Mouse (Mus musculus) CH12.LX (cell line): ENCODE measurements around the gene Spen. TPM values are rescaled to one million over a fixed set of nuclear protein-coding genes. Genes with fewer than 3 reads are reported as not detected.

ENCODE experiments used
- DNase-seq: peaks from one replicate; pipeline ENCODE4 v3.0.0-alpha.2; 2013; ENCODE audit errors: extremely low read depth
- H3K27ac ChIP-seq: 2 replicates; pipeline ENCODE4 v1.5.1; 2012; ENCODE audit warnings: low read depth, mild to moderate bottlenecking, control low read depth, moderate library complexity; ENCODE audit not compliant: insufficient read depth
- H3K27me3 ChIP-seq: replicated peaks from 2 replicates; pipeline ENCODE3; 2012; ENCODE audit warnings: inconsistent platforms
- H3K36me3 ChIP-seq, 2 experiments: replicated peaks in 1 of 2; 2 replicates each; pipeline versions ENCODE3 to v1.6.1; 2012; ENCODE audit warnings: inconsistent platforms in 1 of 2, low read length in 1 of 2, mild to moderate bottlenecking in 1 of 2, mixed read lengths in 1 of 2, moderate library complexity in 1 of 2; ENCODE audit not compliant: control insufficient read depth in 1 of 2, insufficient read depth in 1 of 2
- H3K4me1 ChIP-seq, 2 experiments: 2 replicates each; pipeline ENCODE4 v1.6.1; 2012; ENCODE audit warnings: inconsistent platforms in 1 of 2, moderate library complexity in 1 of 2; ENCODE audit not compliant: insufficient read depth in 2 of 2, control insufficient read depth in 1 of 2
- H3K4me2 ChIP-seq: 2 replicates; pipeline ENCODE4 v1.6.1; 2012; ENCODE audit warnings: low read depth, mild to moderate bottlenecking, control low read depth; ENCODE audit not compliant: poor library complexity, insufficient read depth, severe bottlenecking
- H3K4me3 ChIP-seq, 3 experiments: fragments of 150-350 bp in 1 of 3; sonication (generic) in 1 of 3; replicated peaks in 1 of 3; 2 replicates each; pipeline versions ENCODE3 to v1.5.1; 2011 to 2012; ENCODE audit warnings: low read depth in 2 of 3, low read length in 2 of 3, mild to moderate bottlenecking in 2 of 3, moderate library complexity in 2 of 3, control low read depth in 1 of 3, improper control_type of control experiment in 1 of 3, inconsistent platforms in 1 of 3, mixed read lengths in 1 of 3; ENCODE audit not compliant: poor library complexity in 1 of 3
- H3K79me2 ChIP-seq: replicated peaks from 2 replicates; pipeline ENCODE4 v1.6.1; 2012; ENCODE audit warnings: mild to moderate bottlenecking, moderate library complexity; ENCODE audit not compliant: control insufficient read depth, poor library complexity, insufficient read depth, severe bottlenecking; ENCODE audit errors: extremely low read depth
- H3K9ac ChIP-seq: 2 replicates; pipeline ENCODE4 v1.6.1; 2012; ENCODE audit warnings: low read depth, mild to moderate bottlenecking, control low read depth, moderate library complexity; ENCODE audit not compliant: insufficient read depth
- H3K9me3 ChIP-seq: replicated peaks from 2 replicates; pipeline ENCODE3; 2012; ENCODE audit warnings: low read length, inconsistent platforms, mixed read lengths
- BHLHE40 ChIP-seq: IDR thresholded peaks from 2 replicates; pipeline ENCODE4 v1.6.1; 2011; ENCODE audit warnings: mild to moderate bottlenecking, low read depth, low read length, improper control_type of control experiment
- CHD1 ChIP-seq: IDR thresholded peaks from 2 replicates; pipeline ENCODE4 v1.6.1; 2012; ENCODE audit warnings: low read depth, low read length, improper control_type of control experiment, inconsistent platforms
- CHD2 ChIP-seq: IDR thresholded peaks from 2 replicates; pipeline ENCODE4 v1.6.1; 2011; ENCODE audit warnings: low read length, improper control_type of control experiment
- CTCF ChIP-seq, 2 experiments: IDR thresholded peaks in 1 of 2; conservative IDR thresholded peaks in 1 of 2; 2 replicates each; pipeline ENCODE4 v1.5.1; 2011 to 2012; ENCODE audit warnings: low read depth in 2 of 2, low read length in 2 of 2, improper control_type of control experiment in 1 of 2, inconsistent platforms in 1 of 2, mild to moderate bottlenecking in 1 of 2, moderate library complexity in 1 of 2
- E2F4 ChIP-seq: IDR thresholded peaks from 2 replicates; pipeline ENCODE4 v1.6.1; 2011; ENCODE audit warnings: low read depth, low read length, improper control_type of control experiment; ENCODE audit not compliant: insufficient replicate concordance
- ELF1 ChIP-seq: IDR thresholded peaks from 2 replicates; pipeline ENCODE4 v1.6.1; 2014; ENCODE audit warnings: low read depth, mild to moderate bottlenecking, inconsistent platforms, low read length, improper control_type of control experiment
- EP300 ChIP-seq: IDR thresholded peaks from 2 replicates; pipeline ENCODE4 v1.6.1; 2011; ENCODE audit warnings: low read length, improper control_type of control experiment
- ETS1 ChIP-seq: conservative IDR thresholded peaks from 2 replicates; pipeline ENCODE4 v1.6.1; 2012; ENCODE audit warnings: low read depth, mild to moderate bottlenecking, inconsistent platforms, low read length, improper control_type of control experiment, moderate library complexity
- GABPA ChIP-seq: IDR thresholded peaks from 2 replicates; pipeline ENCODE4 v1.6.1; 2012; ENCODE audit warnings: low read depth, low read length, improper control_type of control experiment, inconsistent platforms; ENCODE audit not compliant: insufficient replicate concordance
- HCFC1 ChIP-seq: IDR thresholded peaks from 2 replicates; pipeline ENCODE4 v1.6.1; 2012; ENCODE audit warnings: low read depth, mild to moderate bottlenecking, inconsistent platforms, low read length, improper control_type of control experiment
- IRF4 ChIP-seq: IDR thresholded peaks from 2 replicates; pipeline ENCODE4 v1.6.1; 2014; ENCODE audit warnings: low read depth, mild to moderate bottlenecking, inconsistent platforms, low read length, improper control_type of control experiment
- JUN ChIP-seq: IDR thresholded peaks from 2 replicates; pipeline ENCODE4 v1.6.1; 2011; ENCODE audit warnings: low read depth, mild to moderate bottlenecking, low read length, improper control_type of control experiment, moderate library complexity; ENCODE audit not compliant: insufficient read depth
- JUND ChIP-seq: conservative IDR thresholded peaks from 2 replicates; pipeline ENCODE4 v1.6.1; 2011; ENCODE audit warnings: low read depth, low read length, improper control_type of control experiment
- KAT2A ChIP-seq: IDR thresholded peaks from 2 replicates; pipeline ENCODE4 v1.6.1; 2012; ENCODE audit warnings: low read length, improper control_type of control experiment, inconsistent platforms; ENCODE audit not compliant: insufficient replicate concordance
- MAFK ChIP-seq: IDR thresholded peaks from 2 replicates; pipeline ENCODE4 v1.6.1; 2011; ENCODE audit warnings: low read length, improper control_type of control experiment; ENCODE audit not compliant: insufficient replicate concordance
- MAX ChIP-seq: IDR thresholded peaks from 2 replicates; pipeline ENCODE4 v1.6.1; 2011; ENCODE audit warnings: low read length, improper control_type of control experiment
- MAZ ChIP-seq: IDR thresholded peaks from 2 replicates; pipeline ENCODE4 v1.6.1; 2012; ENCODE audit warnings: low read depth, mild to moderate bottlenecking, inconsistent platforms, low read length, improper control_type of control experiment, moderate library complexity
- MEF2A ChIP-seq: IDR thresholded peaks from 2 replicates; pipeline ENCODE4 v1.6.1; 2014; ENCODE audit warnings: low read depth, mild to moderate bottlenecking, inconsistent platforms, low read length, improper control_type of control experiment, borderline replicate concordance
- MXI1 ChIP-seq: IDR thresholded peaks from 2 replicates; pipeline ENCODE4 v1.6.1; 2011; ENCODE audit warnings: mild to moderate bottlenecking, low read depth, low read length, improper control_type of control experiment
- MYC ChIP-seq: IDR thresholded peaks from 2 replicates; pipeline ENCODE4 v1.6.1; 2011; ENCODE audit warnings: low read depth, mild to moderate bottlenecking, improper control_type of control experiment, low read length
- NELFE ChIP-seq: IDR thresholded peaks from 2 replicates; pipeline ENCODE4 v1.6.1; 2011; ENCODE audit warnings: low read depth, low read length, improper control_type of control experiment
- NRF1 ChIP-seq: IDR thresholded peaks from 2 replicates; pipeline ENCODE4 v1.6.1; 2014; ENCODE audit warnings: low read depth, mild to moderate bottlenecking, inconsistent platforms, low read length, improper control_type of control experiment, moderate library complexity
- PAX5 ChIP-seq: IDR thresholded peaks from 2 replicates; pipeline ENCODE4 v1.6.1; 2012; ENCODE audit warnings: low read length, inconsistent platforms, mixed read lengths
- POLR2A ChIP-seq: IDR thresholded peaks from 2 replicates; pipeline ENCODE4 v1.6.1; 2011; ENCODE audit warnings: low read depth, mild to moderate bottlenecking, improper control_type of control experiment, low read length
- POLR2AphosphoS2 ChIP-seq: IDR thresholded peaks from 2 replicates; pipeline ENCODE4 v1.6.1; 2011; ENCODE audit warnings: low read depth, low read length, improper control_type of control experiment
- RAD21 ChIP-seq: IDR thresholded peaks from 2 replicates; pipeline ENCODE4 v1.6.1; 2011; ENCODE audit warnings: low read depth, mild to moderate bottlenecking, low read length, improper control_type of control experiment, moderate library complexity
- RCOR1 ChIP-seq: conservative IDR thresholded peaks from 2 replicates; pipeline ENCODE4 v1.6.1; 2012; ENCODE audit warnings: low read depth, mild to moderate bottlenecking, inconsistent platforms, low read length, improper control_type of control experiment
- SIN3A ChIP-seq: IDR thresholded peaks from 2 replicates; pipeline ENCODE4 v1.6.1; 2012; ENCODE audit warnings: low read length, improper control_type of control experiment, inconsistent platforms
- SMC3 ChIP-seq: IDR thresholded peaks from 2 replicates; pipeline ENCODE4 v1.6.1; 2011; ENCODE audit warnings: low read depth, low read length, improper control_type of control experiment
- TBP ChIP-seq: conservative IDR thresholded peaks from 2 replicates; pipeline ENCODE4 v1.6.1; 2011; ENCODE audit warnings: low read depth, low read length, improper control_type of control experiment
- TCF12 ChIP-seq: IDR thresholded peaks from 2 replicates; pipeline ENCODE4 v1.6.1; 2014; ENCODE audit warnings: low read depth, mild to moderate bottlenecking, inconsistent platforms, low read length, improper control_type of control experiment
- UBTF ChIP-seq: IDR thresholded peaks from 2 replicates; pipeline ENCODE4 v1.6.1; 2012; ENCODE audit warnings: low read depth, mild to moderate bottlenecking, inconsistent platforms, low read length, improper control_type of control experiment, moderate library complexity
- USF1 ChIP-seq: IDR thresholded peaks from 2 replicates; pipeline ENCODE4 v1.6.1; 2014; ENCODE audit warnings: low read depth, mild to moderate bottlenecking, inconsistent platforms, low read length, improper control_type of control experiment
- USF2 ChIP-seq: conservative IDR thresholded peaks from 2 replicates; pipeline ENCODE4 v1.6.1; 2011; ENCODE audit warnings: low read depth, low read length, improper control_type of control experiment
- ZC3H11A ChIP-seq: IDR thresholded peaks from 2 replicates; pipeline ENCODE4 v1.6.1; 2012; ENCODE audit warnings: low read depth, mild to moderate bottlenecking, inconsistent platforms, low read length, improper control_type of control experiment
- ZKSCAN1 ChIP-seq: IDR thresholded peaks from 2 replicates; pipeline ENCODE4 v1.6.1; 2012; ENCODE audit warnings: low read depth, inconsistent platforms, low read length, improper control_type of control experiment, borderline replicate concordance
- ZMIZ1 ChIP-seq: IDR thresholded peaks from 2 replicates; pipeline ENCODE4 v1.6.1; 2012; ENCODE audit warnings: low read depth, mild to moderate bottlenecking, inconsistent platforms, low read length, improper control_type of control experiment
- ZNF384 ChIP-seq: IDR thresholded peaks from 2 replicates; pipeline ENCODE4 v1.6.1; 2012; ENCODE audit warnings: low read depth, low read length, improper control_type of control experiment, inconsistent platforms
- dilution Hi-C: fragments of 300-500 bp; cut with MboI; formaldehyde crosslinking; loops from 2 replicates; pipeline ENCODE4 v1.14.3; 2020; ENCODE audit warnings: low sequenced_read_pairs; ENCODE audit not compliant: extremely low pct_unique_long_range_greater_than_20kb, extremely low pct_ligation_motif_present
- in situ Hi-C: fragments of 300-500 bp; cut with MboI; formaldehyde crosslinking; loops from 3 replicates; pipeline ENCODE4 v1.14.3; 2019; ENCODE audit warnings: low sequenced_read_pairs, low pct_ligation_motif_present, low pct_unique_long_range_greater_than_20kb, mixed read lengths
- polyA plus RNA-seq: library from polyadenylated mRNA; unstranded; fragments of >175 nt; gene quantifications from 2 replicates; pipeline ENCODE4 v1.2.1, GENCODE M21; 2012; ENCODE audit warnings: low read depth; ENCODE audit not compliant: insufficient read length
- total RNA-seq, 2 experiments: library from RNA; depleted of rRNA; stranded (reverse); fragments of 300-350 nt in 1 of 2; fragments of >200 nt in 1 of 2; gene quantifications; 2 replicates each; pipeline ENCODE4 v1.2.3; 2012 to 2014

Gene Spen
- total and polyA plus RNA-seq, 3 experiments = 4.0 to 21.6 (median 10.2) TPM

GRCm38 (mm10) chr4:141552484-141552883 lies 14.1 kb upstream of the Spen start:
- dilution Hi-C loops (no loop called here), in situ Hi-C loops (no loop called here)
- Histone ChIP-seq H3K9me3 (peaks cover 2% of the 10 kb centered on the region), H3K79me2 (no peaks in the 10 kb centered on the region), H3K4me2 (peak overlapping the region; percentile 39), H3K4me1 (peaks cover 4 to 45% of the 10 kb centered on the region in 2 experiments), H3K36me3 (no peaks in the 10 kb centered on the region), H3K27me3 (no peaks in the 10 kb centered on the region), H3K9ac (peak overlapping the region; percentile 51), H3K27ac (no peak overlapping the region), H3K4me3 (peak overlapping the region; percentile 40 to 51 (median 40))
- DNase-seq = peak; percentile 95
- TF ChIP-seq ETS1 = no peak; the same call in 1 of the 2 replicates
- 0 out of 2 replicates have a peak, but pooled peaks have one; percentile 47 for TF ChIP-seq MAX
- TF ChIP-seq SIN3A = no peak
- peak; percentile 84 for TF ChIP-seq POLR2A
- TF ChIP-seq EP300 = 0 out of 2 replicates have a peak, but pooled peaks have one; percentile 19
- TF ChIP-seq MEF2A = 0 out of 2 replicates have a peak, but pooled peaks have one; percentile 41
- TF ChIP-seq ZC3H11A = no peak
- TF ChIP-seq E2F4 = no peak
- no peak for TF ChIP-seq CTCF (conservative IDR thresholded peaks at IDR 0.05 in 1 of 2, IDR thresholded peaks at IDR 0.05 in 1 of 2; ENCODE audit: low read depth in 2 of 2, low read length in 2 of 2)
- TF ChIP-seq GABPA = no peak
- no peak for TF ChIP-seq BHLHE40
- no peak for TF ChIP-seq UBTF
- TF ChIP-seq TCF12 = peak; percentile 68; the same call in 1 of the 2 replicates
- no peak for TF ChIP-seq MXI1
- TF ChIP-seq TBP = peak; percentile 93
- TF ChIP-seq JUN = no peak
- peak; percentile 78 for TF ChIP-seq ELF1
- peak; percentile 53; the same call in 1 of the 2 replicates for TF ChIP-seq ZMIZ1
- TF ChIP-seq NELFE = peak; percentile 80
- no peak for TF ChIP-seq SMC3
- TF ChIP-seq RCOR1 = no peak
- TF ChIP-seq USF1 = no peak
- peak; percentile 71 for TF ChIP-seq IRF4
- no peak for TF ChIP-seq PAX5
- no peak for TF ChIP-seq JUND
- no peak for TF ChIP-seq USF2
- TF ChIP-seq NRF1 = no peak; the same call in 1 of the 2 replicates
- peak; percentile 51 for TF ChIP-seq HCFC1
- no peak for TF ChIP-seq RAD21
- TF ChIP-seq ZKSCAN1 = no peak
- no peak for TF ChIP-seq CHD1
- 0 out of 2 replicates have a peak, but pooled peaks have one; percentile 22 for TF ChIP-seq MYC
- TF ChIP-seq ZNF384 = no peak
- TF ChIP-seq MAZ = 0 out of 2 replicates have a peak, but pooled peaks have one; percentile 48
- TF ChIP-seq CHD2 = no peak
- TF ChIP-seq KAT2A = no peak
- TF ChIP-seq POLR2AphosphoS2 = peak; percentile 75; the same call in 1 of the 2 replicates
- no peak for TF ChIP-seq MAFK
